ENCODE assay signal across 8 mouse cellular contexts in the genomic region with DNA sequence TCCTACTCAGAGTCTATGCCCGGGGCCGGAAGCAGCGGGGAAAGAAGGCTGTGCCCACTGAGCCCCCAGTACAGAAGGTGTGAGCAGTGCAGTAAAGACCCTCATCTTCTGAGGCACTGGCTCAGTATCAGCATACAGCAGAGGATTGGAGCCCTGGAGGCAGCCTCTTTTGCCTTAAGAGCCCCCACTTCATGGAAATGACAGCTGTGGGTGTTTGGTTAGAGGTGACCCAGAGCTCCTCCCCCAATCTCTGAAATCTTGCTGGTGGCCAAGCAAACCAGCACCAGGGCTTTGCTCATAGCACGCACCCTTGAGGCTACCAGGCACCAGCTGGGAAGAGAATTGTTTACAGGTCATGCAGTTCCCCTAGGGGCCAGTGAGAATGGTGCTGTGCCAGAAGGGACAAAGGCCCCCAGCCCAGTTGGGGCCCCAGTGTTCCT. TPM values are rescaled to one million over a fixed set of nuclear protein-coding genes. Genes with fewer than 3 reads are reported as not detected.
DNase-seq lines count a peak whose midpoint lies in the region; ATAC-seq and TF ChIP-seq lines count a peak whose summit lies in the region.

No protein-coding gene starts in this region.

- TF ChIP-seq POLR2A in lung, adult 2 months (IDR thresholded peaks at IDR 0.05; ENCODE audit: borderline replicate concordance, extremely low read depth, low read depth, low read length), result no peak

- DNase-seq in heart, embryonic 10.5 days (ENCODE audit: low spot score), result no peak
- DNase-seq in heart, postnatal 4 days, result no peak
- no peak for DNase-seq in lung, adult 2 months
- no peak for DNase-seq in kidney, adult 18-20 months

- WGBS in heart, embryonic 10.5 days, result 32% methylated on average over 4 of the region's 4 CpGs
- WGBS in neural tube, embryonic 12.5 days, result 21% methylated on average over 4 of the region's 4 CpGs
- WGBS in neural tube, embryonic 15.5 days, result 20% methylated on average over 4 of the region's 4 CpGs
- WGBS in forebrain, embryonic 15.5 days, result 24% methylated on average over 4 of the region's 4 CpGs
- WGBS in neural tube, embryonic 13.5 days, result 28% methylated on average over 4 of the region's 4 CpGs
- WGBS in lung, adult 2 months, result 45% methylated on average over 4 of the region's 4 CpGs

- no peak for ATAC-seq in neural tube, embryonic 12.5 days (ENCODE audit: low FRiP score, low read depth)
- ATAC-seq in neural tube, embryonic 15.5 days (ENCODE audit: low FRiP score), result no peak
- ATAC-seq in forebrain, embryonic 15.5 days (replicated peaks), result no peak
- ATAC-seq in neural tube, embryonic 13.5 days (ENCODE audit: low read depth), result no peak

- peak overlapping the region; percentile 29; the same call in 1 of the 2 replicates for H3K27ac ChIP-seq in heart, embryonic 10.5 days
- no peak overlapping the region for H3K27ac ChIP-seq in neural tube, embryonic 12.5 days
- no peak overlapping the region; the same call in 1 of the 2 replicates for H3K27ac ChIP-seq in neural tube, embryonic 15.5 days (replicated peaks)
- 0 out of 2 replicates have a peak overlapping the region, but pooled peaks have one; percentile 8 for H3K27ac ChIP-seq in forebrain, embryonic 15.5 days (replicated peaks)
- peak overlapping the region; percentile 29; the same call in 1 of the 2 replicates for H3K27ac ChIP-seq in neural tube, embryonic 13.5 days (replicated peaks)

- H3K9me3 ChIP-seq in heart, embryonic 10.5 days, result no peaks in the 10 kb centered on the region
- no peaks in the 10 kb centered on the region for H3K9me3 ChIP-seq in neural tube, embryonic 12.5 days
- H3K9me3 ChIP-seq in neural tube, embryonic 15.5 days (replicated peaks), result no peaks in the 10 kb centered on the region
- H3K9me3 ChIP-seq in forebrain, embryonic 15.5 days, result no peaks in the 10 kb centered on the region
- H3K9me3 ChIP-seq in neural tube, embryonic 13.5 days, result no peaks in the 10 kb centered on the region

- H3K36me3 ChIP-seq in heart, embryonic 10.5 days, result peaks cover 59% of the 10 kb centered on the region
- H3K36me3 ChIP-seq in neural tube, embryonic 12.5 days, result peaks cover 63% of the 10 kb centered on the region
- peaks cover 64% of the 10 kb centered on the region for H3K36me3 ChIP-seq in neural tube, embryonic 15.5 days
- H3K36me3 ChIP-seq in forebrain, embryonic 15.5 days, result peaks cover 61% of the 10 kb centered on the region
- H3K36me3 ChIP-seq in neural tube, embryonic 13.5 days, result peaks cover 67% of the 10 kb centered on the region

- H3K4me3 ChIP-seq in heart, embryonic 10.5 days, result peak overlapping the region; percentile 15; the same call in 1 of the 2 replicates
- H3K4me3 ChIP-seq in neural tube, embryonic 12.5 days, result no peak overlapping the region
- no peak overlapping the region for H3K4me3 ChIP-seq in neural tube, embryonic 15.5 days (replicated peaks)
- H3K4me3 ChIP-seq in forebrain, embryonic 15.5 days, result no peak overlapping the region
- no peak overlapping the region for H3K4me3 ChIP-seq in neural tube, embryonic 13.5 days
- no peak overlapping the region for H3K4me3 ChIP-seq in lung, adult 2 months (replicated peaks; ENCODE audit: extremely low read depth, low read depth, low read length)

- no peaks in the 10 kb centered on the region for H3K27me3 ChIP-seq in heart, embryonic 10.5 days (ENCODE audit: insufficient read depth, poor library complexity, severe bottlenecking)
- no peaks in the 10 kb centered on the region for H3K27me3 ChIP-seq in neural tube, embryonic 12.5 days (replicated peaks)
- no peaks in the 10 kb centered on the region for H3K27me3 ChIP-seq in neural tube, embryonic 15.5 days (replicated peaks)
- H3K27me3 ChIP-seq in forebrain, embryonic 15.5 days, result no peaks in the 10 kb centered on the region
- no peaks in the 10 kb centered on the region for H3K27me3 ChIP-seq in neural tube, embryonic 13.5 days

- no peak for TF ChIP-seq CTCF in lung, adult 2 months (IDR thresholded peaks at IDR 0.05; ENCODE audit: insufficient read depth, low read length)

- 0 out of 2 replicates have a peak overlapping the region, but pooled peaks have one; percentile 1 for H3K4me2 ChIP-seq in neural tube, embryonic 12.5 days (replicated peaks)
- H3K4me2 ChIP-seq in neural tube, embryonic 15.5 days, result no peak overlapping the region
- H3K4me2 ChIP-seq in forebrain, embryonic 15.5 days (replicated peaks), result no peak overlapping the region
- no peak overlapping the region for H3K4me2 ChIP-seq in neural tube, embryonic 13.5 days

- H3K4me1 ChIP-seq in heart, embryonic 10.5 days, result peaks cover 44% of the 10 kb centered on the region
- H3K4me1 ChIP-seq in neural tube, embryonic 12.5 days, result peaks cover 46% of the 10 kb centered on the region
- H3K4me1 ChIP-seq in neural tube, embryonic 15.5 days, result peaks cover 72% of the 10 kb centered on the region
- peaks cover 55% of the 10 kb centered on the region for H3K4me1 ChIP-seq in forebrain, embryonic 15.5 days
- H3K4me1 ChIP-seq in neural tube, embryonic 13.5 days (replicated peaks), result peaks cover 76% of the 10 kb centered on the region
- peaks cover 6% of the 10 kb centered on the region for H3K4me1 ChIP-seq in lung, adult 2 months (ENCODE audit: control insufficient read depth, insufficient read depth, low read length)

- H3K9ac ChIP-seq in neural tube, embryonic 12.5 days, result 0 out of 2 replicates have a peak overlapping the region, but pooled peaks have one; percentile 21
- no peak overlapping the region for H3K9ac ChIP-seq in neural tube, embryonic 15.5 days (replicated peaks)
- no peak overlapping the region for H3K9ac ChIP-seq in forebrain, embryonic 15.5 days (replicated peaks)
- no peak overlapping the region for H3K9ac ChIP-seq in neural tube, embryonic 13.5 days

RNA-seq across cellular contexts. Expression of a gene that starts 3.5 kb away (rescaled TPM):
- polyA plus RNA-seq in heart, embryonic 10.5 days (2016; fragmentation: Nextera tagmentation; extraction: Ambion mirVana), result 107 and 118 TPM in 2 replicates
- total RNA-seq in heart, postnatal 4 days (2021), result 10 to 100 TPM; 37.3 to 39.2 TPM
- 87.6 and 90.5 TPM in 2 replicates for polyA plus RNA-seq in neural tube, embryonic 12.5 days (2016; fragmentation: Nextera tagmentation; extraction: Ambion mirVana)
- 86.3 and 99.5 TPM in 2 replicates for polyA plus RNA-seq in neural tube, embryonic 15.5 days (2015; fragmentation: Nextera tagmentation; extraction: Ambion mirVana)
- 97.9 and 99.8 TPM in 2 replicates for polyA plus RNA-seq in forebrain, embryonic 15.5 days (2015; fragmentation: Nextera tagmentation; extraction: Ambion mirVana)
- 75.0 and 84.2 TPM in 2 replicates for polyA plus RNA-seq in neural tube, embryonic 13.5 days (2015; fragmentation: Nextera tagmentation; extraction: Ambion mirVana)
- 89.9 and 102 TPM in 2 replicates for polyA plus RNA-seq in lung, adult 2 months (2012; rRNA removed)

RNA-seq across cellular contexts. Expression of a gene that starts 5.9 kb away (rescaled TPM):
- polyA plus RNA-seq in heart, embryonic 10.5 days (2016; fragmentation: Nextera tagmentation; extraction: Ambion mirVana), result 1,633 and 1,893 TPM in 2 replicates
- 1,000 to 10,000 TPM; 1,093 to 1,133 TPM for total RNA-seq in heart, postnatal 4 days (2021)
- 1,381 and 1,470 TPM in 2 replicates for polyA plus RNA-seq in neural tube, embryonic 12.5 days (2016; fragmentation: Nextera tagmentation; extraction: Ambion mirVana)
- 1,466 and 1,575 TPM in 2 replicates for polyA plus RNA-seq in neural tube, embryonic 15.5 days (2015; fragmentation: Nextera tagmentation; extraction: Ambion mirVana)
- polyA plus RNA-seq in forebrain, embryonic 15.5 days (2015; fragmentation: Nextera tagmentation; extraction: Ambion mirVana), result 1,627 and 1,637 TPM in 2 replicates
- polyA plus RNA-seq in neural tube, embryonic 13.5 days (2015; fragmentation: Nextera tagmentation; extraction: Ambion mirVana), result 1,589 and 1,622 TPM in 2 replicates
- 212 and 340 TPM in 2 replicates for polyA plus RNA-seq in lung, adult 2 months (2012; rRNA removed)

RNA-seq across cellular contexts. Expression of a gene that starts 11.7 kb away (rescaled TPM):
- 2.8 and 3.7 TPM in 2 replicates for polyA plus RNA-seq in heart, embryonic 10.5 days (2016; fragmentation: Nextera tagmentation; extraction: Ambion mirVana)
- total RNA-seq in heart, postnatal 4 days (2021), result 1 to 10 TPM; 1.5 to 1.9 TPM
- polyA plus RNA-seq in neural tube, embryonic 12.5 days (2016; fragmentation: Nextera tagmentation; extraction: Ambion mirVana), result 7.4 and 7.5 TPM in 2 replicates
- polyA plus RNA-seq in neural tube, embryonic 15.5 days (2015; fragmentation: Nextera tagmentation; extraction: Ambion mirVana), result 4.8 and 10.1 TPM in 2 replicates
- polyA plus RNA-seq in forebrain, embryonic 15.5 days (2015; fragmentation: Nextera tagmentation; extraction: Ambion mirVana), result 4.2 and 4.6 TPM in 2 replicates
- 5.3 and 5.6 TPM in 2 replicates for polyA plus RNA-seq in neural tube, embryonic 13.5 days (2015; fragmentation: Nextera tagmentation; extraction: Ambion mirVana)
- polyA plus RNA-seq in lung, adult 2 months (2012; rRNA removed), result 7.2 and 7.8 TPM in 2 replicates

RNA-seq across cellular contexts. Expression of a gene that starts 17.7 kb away (rescaled TPM):
- polyA plus RNA-seq in heart, embryonic 10.5 days (2016; fragmentation: Nextera tagmentation; extraction: Ambion mirVana), result 0.84 and 1.7 TPM in 2 replicates
- total RNA-seq in heart, postnatal 4 days (2021), result under 1 TPM; 0.20 to 0.24 TPM
- 10.5 and 13.1 TPM in 2 replicates for polyA plus RNA-seq in neural tube, embryonic 12.5 days (2016; fragmentation: Nextera tagmentation; extraction: Ambion mirVana)
- 21.2 and 25.6 TPM in 2 replicates for polyA plus RNA-seq in neural tube, embryonic 15.5 days (2015; fragmentation: Nextera tagmentation; extraction: Ambion mirVana)
- 34.5 and 36.2 TPM in 2 replicates for polyA plus RNA-seq in forebrain, embryonic 15.5 days (2015; fragmentation: Nextera tagmentation; extraction: Ambion mirVana)
- 19.4 and 22.6 TPM in 2 replicates for polyA plus RNA-seq in neural tube, embryonic 13.5 days (2015; fragmentation: Nextera tagmentation; extraction: Ambion mirVana)
- polyA plus RNA-seq in lung, adult 2 months (2012; rRNA removed), result 0.11 and 0.17 TPM in 2 replicates

RNA-seq across cellular contexts. Expression of a gene that starts 32.2 kb away (rescaled TPM):
- 75.0 and 75.1 TPM in 2 replicates for polyA plus RNA-seq in heart, embryonic 10.5 days (2016; fragmentation: Nextera tagmentation; extraction: Ambion mirVana)
- 10 to 100 TPM; 77.9 to 96.2 TPM for total RNA-seq in heart, postnatal 4 days (2021)
- polyA plus RNA-seq in neural tube, embryonic 12.5 days (2016; fragmentation: Nextera tagmentation; extraction: Ambion mirVana), result 44.7 and 47.9 TPM in 2 replicates
- polyA plus RNA-seq in neural tube, embryonic 15.5 days (2015; fragmentation: Nextera tagmentation; extraction: Ambion mirVana), result 42.8 and 77.5 TPM in 2 replicates
- 62.5 and 63.7 TPM in 2 replicates for polyA plus RNA-seq in forebrain, embryonic 15.5 days (2015; fragmentation: Nextera tagmentation; extraction: Ambion mirVana)
- polyA plus RNA-seq in neural tube, embryonic 13.5 days (2015; fragmentation: Nextera tagmentation; extraction: Ambion mirVana), result 40.1 and 41.6 TPM in 2 replicates
- polyA plus RNA-seq in lung, adult 2 months (2012; rRNA removed), result 185 and 186 TPM in 2 replicates

Comparison
In these comparisons a context has a peak if more than half of its experiments do, and no peak if none do; other contexts are left out.
1. H3K27ac ChIP-seq: peak in heart, embryonic 10.5 days (single experiment), forebrain, embryonic 15.5 days (single experiment) and neural tube, embryonic 13.5 days (single experiment); none in neural tube, embryonic 12.5 days (single experiment) and neural tube, embryonic 15.5 days (single experiment).